Mouse (Mus musculus) T-helper 17 cell (primary cell): ENCODE results near the gene Aox3.

Experiments
- in situ Hi-C, 2 experiments: fragments of 300-600 bp; cut with MboI, MseI; formaldehyde crosslinking; loops; 1 replicate in 1 of 2; 2 replicates in 1 of 2; pipeline ENCODE4 v1.15.1; 2025; ENCODE audit warnings: high pct_unique_total_duplicates in 2 of 2

The Aox3 gene

DNA sequence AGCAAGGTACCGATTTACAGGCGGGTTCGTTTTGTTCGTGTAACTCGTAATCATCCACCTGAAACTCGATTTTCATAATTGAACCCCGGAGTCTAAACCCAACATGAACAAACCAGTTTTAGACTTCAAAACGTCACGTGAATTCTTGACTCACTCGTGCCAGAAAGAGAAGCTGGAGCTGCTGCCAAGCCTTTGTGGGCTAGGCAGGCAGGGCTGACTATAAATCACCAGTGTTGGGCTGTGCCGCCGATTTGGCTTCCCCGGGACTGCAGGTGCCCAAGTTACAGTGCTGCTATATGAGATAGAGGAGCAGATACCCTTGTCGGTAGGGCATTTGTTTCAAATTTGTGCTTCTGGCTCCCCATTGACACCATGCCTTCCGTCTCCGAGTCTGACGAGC is 97.3 kb downstream of the Aox3 start, which contains the start of gene Aox4:
Gene Aox4 (plus strand): TSS at position 195 of the 400 bp plus-strand sequence.
- in situ Hi-C loops: no loop called here

- in situ Hi-C loops: no loop called here
These were observed 99.9 kb downstream of the Aox3 start for GRCm38 (mm10) chr1:58212805-58213204.

DNA sequence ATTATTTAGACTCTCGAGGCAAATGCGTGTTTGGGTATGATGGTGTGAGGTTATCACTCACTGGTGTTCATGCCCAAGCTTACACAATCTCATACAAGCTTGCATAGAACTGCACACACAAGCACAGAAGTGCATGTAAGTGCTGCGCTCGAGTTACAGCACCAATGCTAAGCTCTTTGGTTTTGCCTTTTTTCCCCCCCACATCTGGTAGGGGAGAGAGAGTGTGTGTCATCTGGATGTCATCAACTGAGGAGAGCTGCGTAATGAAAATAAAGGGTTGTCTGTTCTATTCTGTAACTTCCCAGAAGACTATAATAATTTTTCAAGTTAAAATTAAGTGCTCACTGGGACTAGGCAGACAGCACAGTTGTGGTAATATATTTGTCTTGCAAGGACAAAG is 100.9 kb downstream of the Aox3 start:
- in situ Hi-C loops: no loop called here

DNA sequence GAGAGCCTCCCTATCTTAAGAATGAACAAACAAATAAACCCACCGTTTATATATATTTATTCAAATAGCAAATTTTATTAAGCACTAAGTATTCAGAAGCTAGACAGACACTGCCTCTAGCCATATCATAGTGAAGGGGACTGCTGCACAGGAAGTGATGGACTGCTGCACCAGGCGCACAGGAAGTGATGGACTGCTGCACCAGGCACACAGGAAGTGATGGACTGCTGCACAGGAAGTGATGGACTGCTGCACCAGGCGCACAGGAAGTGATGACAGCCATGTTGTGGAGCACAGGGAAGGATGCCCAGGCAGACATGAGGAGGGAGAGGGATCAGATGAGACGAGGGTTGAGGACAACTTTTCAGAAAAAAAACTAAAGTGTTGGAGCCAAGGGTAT is 102.4 kb downstream of the Aox3 start:
- in situ Hi-C loops: no loop called here

DNA sequence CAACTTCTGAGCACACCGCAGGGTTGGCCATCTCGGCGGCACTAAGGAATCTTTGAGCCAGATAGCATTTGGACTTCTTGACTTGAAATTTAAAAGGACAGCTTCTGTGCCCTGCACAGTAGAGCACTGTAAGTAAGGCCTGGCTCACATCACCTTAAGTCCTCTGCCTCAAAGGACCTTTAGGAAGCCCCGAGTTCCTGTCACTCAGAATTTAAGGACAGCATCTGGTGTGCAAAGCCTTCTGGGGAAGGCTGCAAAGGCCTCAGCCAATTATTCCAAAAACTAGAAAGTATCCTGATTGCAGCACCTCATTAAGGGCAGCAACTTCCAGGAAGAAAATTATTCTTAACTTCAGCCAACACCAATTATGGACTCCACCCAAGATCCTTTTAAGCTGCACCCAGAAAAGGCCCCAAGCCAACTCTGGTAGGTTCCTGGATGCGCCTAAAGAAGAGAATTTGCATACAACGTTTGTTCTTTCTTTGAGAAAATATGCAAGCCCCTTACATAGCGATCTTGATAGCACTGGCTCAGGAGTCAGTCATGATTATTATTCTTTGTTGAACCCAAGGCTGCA is 103.1 kb downstream of the Aox3 start:
- in situ Hi-C loops: no loop called here

DNA sequence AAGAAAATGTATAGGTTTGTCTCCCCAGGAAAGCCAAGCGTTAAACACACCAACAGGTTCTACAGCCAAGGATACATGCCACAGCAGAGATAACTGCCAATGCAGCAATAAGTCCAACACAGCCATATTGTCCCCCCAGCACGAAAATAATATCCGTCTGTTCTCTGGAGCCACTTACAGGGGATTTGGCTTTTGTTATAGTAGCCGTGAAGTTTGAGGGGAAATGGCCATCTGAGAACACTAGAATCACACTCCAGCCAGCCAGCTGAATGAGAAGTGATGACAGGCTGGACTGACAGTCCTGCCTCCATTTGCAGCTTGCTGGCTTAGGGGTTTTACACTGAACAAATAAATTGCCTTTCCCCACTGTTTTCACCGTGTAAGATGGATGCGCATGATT is 108.1 kb downstream of the Aox3 start:
- in situ Hi-C loops: no loop called here

GRCm38 (mm10) chr1:58221879-58222278 is 108.9 kb downstream of the Aox3 start:
- in situ Hi-C loops: no loop called here

DNA sequence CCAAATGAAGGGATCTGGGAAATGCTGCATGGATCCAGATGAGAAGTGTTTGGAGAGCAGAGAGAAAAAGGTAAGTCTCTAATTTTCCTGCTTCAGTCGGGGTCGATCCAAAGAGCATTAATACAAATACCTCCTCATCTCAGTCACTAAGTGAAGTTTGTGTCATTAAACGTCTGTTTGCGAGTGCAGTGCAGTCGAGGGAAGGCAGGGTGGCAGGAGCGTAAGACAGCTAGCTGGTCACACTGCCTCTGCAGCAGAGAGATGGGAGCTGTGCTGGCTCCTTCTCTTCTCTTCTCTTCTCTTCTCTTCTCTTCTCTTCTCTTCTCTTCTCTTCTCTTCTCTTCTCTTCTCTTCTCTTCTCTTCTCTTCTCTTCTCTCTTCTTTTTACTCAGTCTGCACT is 115.2 kb downstream of the Aox3 start:
- in situ Hi-C loops: no loop called here

- in situ Hi-C loops: no loop called here
These were observed 116.0 kb downstream of the Aox3 start for GRCm38 (mm10) chr1:58228916-58229315.

GRCm38 (mm10) chr1:58229774-58230173 is 116.8 kb downstream of the Aox3 start:
- in situ Hi-C loops: no loop called here

GRCm38 (mm10) chr1:58230542-58230941 is 117.6 kb downstream of the Aox3 start:
- in situ Hi-C loops: no loop called here

DNA sequence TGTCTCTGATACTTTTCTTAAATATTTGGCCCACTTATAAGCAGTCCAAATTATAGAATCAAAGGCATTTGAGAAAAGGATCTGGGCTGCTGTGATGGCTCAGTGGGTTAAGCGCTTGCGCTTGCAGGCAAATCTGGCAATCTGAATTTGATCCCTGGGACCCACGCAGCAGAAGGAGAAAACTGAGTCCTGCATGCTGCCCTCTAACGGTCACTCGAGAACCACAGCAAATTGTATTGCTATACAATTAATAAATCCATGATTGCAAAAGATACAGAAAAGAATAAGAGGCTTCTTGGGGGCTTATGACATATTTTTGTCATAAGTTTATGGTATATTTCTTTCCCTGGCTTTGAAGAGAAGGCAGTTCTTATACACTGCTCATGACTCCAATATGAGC is 122.5 kb downstream of the Aox3 start:
- in situ Hi-C loops: no loop called here

DNA sequence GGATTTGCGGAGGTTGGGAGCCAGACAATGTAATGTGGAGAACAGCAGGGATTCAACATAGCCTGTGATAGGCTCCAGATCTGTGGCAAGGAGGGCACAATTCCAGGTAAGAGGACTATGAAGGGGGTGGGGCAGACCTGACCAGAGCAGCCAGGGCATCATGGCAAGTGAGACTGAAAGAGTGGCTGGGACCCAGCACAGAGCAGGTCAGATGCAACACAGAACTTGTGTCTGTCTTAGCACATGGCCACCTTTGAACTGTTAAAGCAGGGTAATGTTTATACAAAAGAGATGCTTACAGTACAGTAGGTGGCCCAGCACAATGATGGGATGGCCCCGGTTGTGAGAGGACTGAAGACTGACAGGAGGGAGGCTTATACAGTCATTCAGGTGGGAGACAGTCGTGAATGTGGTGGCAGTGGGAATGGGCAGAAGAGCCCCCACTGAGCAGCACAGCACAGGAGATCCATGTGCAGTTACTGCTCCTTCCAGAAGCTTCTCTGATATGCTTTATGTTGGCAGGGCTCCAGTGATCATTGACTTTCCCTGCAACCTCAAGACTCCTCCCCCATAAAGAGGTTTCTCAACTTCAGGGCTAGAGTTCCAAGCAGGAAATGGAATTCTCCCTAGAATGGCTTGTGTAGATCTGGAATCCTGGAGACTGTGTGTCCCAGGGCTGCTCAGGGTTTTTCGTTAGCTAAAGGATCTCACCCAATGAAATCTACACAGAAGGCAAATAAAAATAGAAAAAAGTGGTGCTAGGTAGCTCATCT is 124.8 kb downstream of the Aox3 start:
- in situ Hi-C loops: no loop called here

DNA sequence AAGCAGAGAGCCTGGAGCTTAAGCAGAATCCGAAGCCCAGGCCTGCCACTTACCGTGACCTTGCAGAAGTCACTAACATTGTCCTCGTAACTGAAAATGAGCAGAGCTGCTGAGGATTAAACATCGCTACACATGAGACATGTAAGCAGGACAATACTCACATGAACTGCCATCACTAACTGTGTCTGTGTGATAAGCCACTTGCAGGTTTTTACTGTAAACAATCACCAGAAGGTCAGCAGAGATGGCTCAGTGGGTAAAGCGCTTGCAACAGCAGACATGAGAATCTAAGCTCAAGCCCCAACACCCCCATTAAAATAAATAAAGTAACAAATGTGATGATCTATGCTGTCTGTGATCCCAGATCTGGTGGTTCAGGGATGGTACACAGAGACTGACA is 125.5 kb downstream of the Aox3 start:
- in situ Hi-C loops: no loop called here

GRCm38 (mm10) chr1:58238961-58239360 is 126.0 kb downstream of the Aox3 start:
- in situ Hi-C loops: no loop called here

GRCm38 (mm10) chr1:58240347-58240746 is 127.4 kb downstream of the Aox3 start:
- in situ Hi-C loops: loop anchor here in 1 of 2 experiments (10.0 kb wide), 1 partner anchor 606 kb away; no protein-coding TSS in a partner anchor

GRCm38 (mm10) chr1:58244487-58244886 is 131.6 kb downstream of the Aox3 start:
- in situ Hi-C loops: loop anchor here in 1 of 2 experiments (10.0 kb wide), 1 partner anchor 610 kb away; no protein-coding TSS in a partner anchor

DNA sequence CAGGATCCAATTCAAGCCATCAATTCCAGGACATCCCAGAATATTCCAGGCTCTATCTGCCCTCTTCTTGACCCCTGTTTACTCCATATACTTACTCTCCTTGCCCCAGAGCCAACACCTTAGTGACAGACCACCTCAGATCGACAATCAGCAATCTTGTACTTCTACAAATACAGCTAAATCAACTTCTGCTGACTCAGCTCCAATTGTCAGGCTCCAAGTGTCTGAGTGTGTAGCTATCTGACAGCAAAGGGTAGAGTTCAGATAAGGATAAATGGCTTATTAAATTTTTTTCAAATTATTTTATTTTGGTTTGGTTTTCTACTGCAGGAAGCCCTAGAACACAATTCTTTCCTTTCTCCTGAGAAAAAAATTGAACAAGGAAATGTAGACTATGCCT is 135.6 kb downstream of the Aox3 start:
- in situ Hi-C loops: loop anchor here in 1 of 2 experiments (10.0 kb wide), 1 partner anchor 614 kb away; no protein-coding TSS in a partner anchor
